Comparison of ENCODE assay signal across 35 mouse cellular contexts in genomic region chr15:102913038-102913585, GRCm38 (mm10). TPM values are rescaled to one million over a fixed set of nuclear protein-coding genes. Genes with fewer than 3 reads are reported as not detected.
DNase-seq lines count a peak whose midpoint lies in the region; ATAC-seq lines count a peak whose summit lies in the region.
"Had no signal": no experiment of that assay in that cellular context is flagged by ENCODE, and none has a peak within 500 bp of the region (broad histone marks: within the 10 kb centered on the region; RNA-seq: fewer than 3 reads in every experiment).

No protein-coding gene starts in this region.

- H3K4me1 ChIP-seq in forebrain, embryonic 11.5 days (replicated peaks; ENCODE audit: control insufficient read depth, insufficient read depth, low read length): no peaks in the 10 kb centered on the region
- no peaks in the 10 kb centered on the region for H3K4me1 ChIP-seq in forebrain, embryonic 16.5 days (replicated peaks; ENCODE audit: control insufficient read depth, insufficient read depth, low read length)
- H3K4me1 ChIP-seq in limb, embryonic 11.5 days (ENCODE audit: control insufficient read depth, insufficient read depth, low read length): peaks cover 2% of the 10 kb centered on the region; the same call in 1 of the 2 replicates
- H3K4me1 ChIP-seq in limb, embryonic 10.5 days: 0 out of 2 replicates have a peak, but pooled peaks cover 3% of the 10 kb centered on the region
- H3K4me1 ChIP-seq in embryonic facial prominence, embryonic 10.5 days: no peaks in the 10 kb centered on the region
- H3K4me1 ChIP-seq: heart, embryonic 12.5 days; lung, embryonic 15.5 days had no signal

- H3K9ac ChIP-seq in forebrain, embryonic 11.5 days (ENCODE audit: low read length): no peak overlapping the region
- H3K9ac ChIP-seq in forebrain, embryonic 16.5 days (replicated peaks; ENCODE audit: low read depth, low read length): no peak overlapping the region
- no peak overlapping the region for H3K9ac ChIP-seq in limb, embryonic 11.5 days (ENCODE audit: low read length)
- H3K9ac ChIP-seq: heart, embryonic 12.5 days; limb, embryonic 13.5 days; lung, embryonic 15.5 days had no signal

- ATAC-seq in forebrain, embryonic 11.5 days (replicated peaks; ENCODE audit: low FRiP score): no peak
- ATAC-seq in forebrain, embryonic 16.5 days: no peak
- ATAC-seq in limb, embryonic 11.5 days (ENCODE audit: insufficient number of reproducible peaks, low FRiP score, low TSS enrichment, low read depth): no peak
- ATAC-seq: activated CD4-positive, CD25-positive, alpha-beta regulatory T cell, adult 4 months; forebrain, embryonic 14.5 days had no signal

- H3K4me3 ChIP-seq in forebrain, embryonic 11.5 days (ENCODE audit: low read depth, low read length): no peak overlapping the region
- H3K4me3 ChIP-seq in forebrain, embryonic 16.5 days (replicated peaks; ENCODE audit: low read length): no peak overlapping the region
- H3K4me3 ChIP-seq in limb, embryonic 11.5 days (ENCODE audit: low read depth, low read length): no peak overlapping the region
- no peak overlapping the region for H3K4me3 ChIP-seq in limb, embryonic 10.5 days
- no peak overlapping the region for H3K4me3 ChIP-seq in embryonic facial prominence, embryonic 10.5 days
- H3K4me3 ChIP-seq: erythroblast, embryonic 14.5 days; heart, embryonic 12.5 days; limb, embryonic 13.5 days; lung, embryonic 15.5 days had no signal

- no peak overlapping the region for H3K27ac ChIP-seq in forebrain, embryonic 11.5 days (ENCODE audit: low read depth, low read length)
- no peak overlapping the region for H3K27ac ChIP-seq in forebrain, embryonic 16.5 days (ENCODE audit: low read length)
- H3K27ac ChIP-seq in limb, embryonic 11.5 days (replicated peaks; ENCODE audit: low read depth, low read length): no peak overlapping the region
- H3K27ac ChIP-seq in limb, embryonic 10.5 days: no peak overlapping the region
- no peak overlapping the region for H3K27ac ChIP-seq in embryonic facial prominence, embryonic 10.5 days (replicated peaks)
- H3K27ac ChIP-seq: limb, embryonic 13.5 days; lung, embryonic 15.5 days; stomach, postnatal 0 days had no signal

- H3K27me3 ChIP-seq in forebrain, embryonic 11.5 days (ENCODE audit: control insufficient read depth, insufficient read depth, low read length): peaks cover 90% of the 10 kb centered on the region
- H3K27me3 ChIP-seq in forebrain, embryonic 16.5 days (replicated peaks; ENCODE audit: control insufficient read depth, insufficient read depth, low read length): peaks cover 85% of the 10 kb centered on the region
- H3K27me3 ChIP-seq in limb, embryonic 11.5 days (ENCODE audit: control insufficient read depth, insufficient read depth, low read length): peaks cover 84% of the 10 kb centered on the region
- peaks cover 100% of the 10 kb centered on the region for H3K27me3 ChIP-seq in limb, embryonic 10.5 days (ENCODE audit: low read depth, poor library complexity, severe bottlenecking)
- peaks cover 100% of the 10 kb centered on the region for H3K27me3 ChIP-seq in embryonic facial prominence, embryonic 10.5 days (replicated peaks; ENCODE audit: low read depth, poor library complexity, severe bottlenecking)

- no peak overlapping the region for H3K4me2 ChIP-seq in forebrain, embryonic 11.5 days (ENCODE audit: low read depth, low read length, severe bottlenecking)
- no peak overlapping the region for H3K4me2 ChIP-seq in forebrain, embryonic 16.5 days (ENCODE audit: low read length)
- H3K4me2 ChIP-seq in limb, embryonic 11.5 days (ENCODE audit: low read depth, severe bottlenecking): no peak overlapping the region
- H3K4me2 ChIP-seq: heart, embryonic 12.5 days; limb, embryonic 13.5 days; liver, embryonic 11.5 days; lung, embryonic 15.5 days had no signal

- under 1% methylated on average over 19 of the region's 19 CpGs for whole genome bisulfite sequencing in forebrain, embryonic 11.5 days
- WGBS in forebrain, embryonic 16.5 days: 1% methylated on average over 19 of the region's 19 CpGs
- under 1% methylated on average over 19 of the region's 19 CpGs for WGBS in limb, embryonic 11.5 days
- WGBS in limb, embryonic 10.5 days: under 1% methylated on average over 19 of the region's 19 CpGs
- under 1% methylated on average over 19 of the region's 19 CpGs for WGBS in embryonic facial prominence, embryonic 10.5 days

- H3K9me3 ChIP-seq in forebrain, embryonic 11.5 days (ENCODE audit: control insufficient read depth, low read length): no peaks in the 10 kb centered on the region
- no peaks in the 10 kb centered on the region for H3K9me3 ChIP-seq in forebrain, embryonic 16.5 days (ENCODE audit: control insufficient read depth, low read length)
- no peaks in the 10 kb centered on the region for H3K9me3 ChIP-seq in limb, embryonic 11.5 days (ENCODE audit: control insufficient read depth, low read length)
- no peaks in the 10 kb centered on the region for H3K9me3 ChIP-seq in limb, embryonic 10.5 days (replicated peaks)
- H3K9me3 ChIP-seq in embryonic facial prominence, embryonic 10.5 days: no peaks in the 10 kb centered on the region
- H3K9me3 ChIP-seq: heart, embryonic 12.5 days; limb, embryonic 13.5 days; lung, embryonic 15.5 days had no signal

- no peaks in the 10 kb centered on the region for H3K36me3 ChIP-seq in forebrain, embryonic 11.5 days (ENCODE audit: control insufficient read depth, insufficient read depth, low read length)
- no peaks in the 10 kb centered on the region for H3K36me3 ChIP-seq in forebrain, embryonic 16.5 days (ENCODE audit: control insufficient read depth, insufficient read depth)
- no peaks in the 10 kb centered on the region for H3K36me3 ChIP-seq in limb, embryonic 11.5 days (ENCODE audit: control insufficient read depth, insufficient read depth, low read length)
- no peaks in the 10 kb centered on the region for H3K36me3 ChIP-seq in limb, embryonic 10.5 days
- H3K36me3 ChIP-seq in embryonic facial prominence, embryonic 10.5 days (replicated peaks): no peaks in the 10 kb centered on the region
- H3K36me3 ChIP-seq: heart, embryonic 12.5 days; limb, embryonic 13.5 days; lung, embryonic 15.5 days had no signal

- peak; percentile 50 for DNase-seq in forebrain, embryonic 11.5 days (ENCODE audit: low spot score)
- DNase-seq in limb, embryonic 11.5 days (ENCODE audit: low spot score): peak; percentile 54
- DNase-seq in limb, embryonic 10.5 days (ENCODE audit: low spot score): no peak
- peak; percentile 23 for DNase-seq in R1 (ENCODE audit: low read depth, low spot score)
- peak; percentile 46 for DNase-seq in embryonic facial prominence, embryonic 10.5 days (ENCODE audit: low spot score)
- no peak for DNase-seq in urinary bladder, postnatal 25 days (ENCODE audit: low spot score)
- DNase-seq: adrenal gland, adult 2 months; adrenal gland, postnatal 36 days; cerebellum, adult 18-20 months; cerebellum, postnatal 10 days; gastrocnemius, postnatal 25 days; heart, adult 18-20 months; kidney, adult 11 months; kidney, postnatal 14 days; midbrain, embryonic 14.5 days; right cerebral cortex, postnatal 4 days; thymus, adult 2 months; thymus, postnatal 36 days had no signal

RNA-seq across cellular contexts. Expression of gene Hoxc13, which starts 7.8 kb away (rescaled TPM):
- 0.11 TPM in 1 of 2 replicates, not detected in the other for polyA plus RNA-seq in forebrain, embryonic 11.5 days (2014; fragmentation: Nextera tagmentation; extraction: Ambion mirVana)
- not detected in 2 replicates for polyA plus RNA-seq in forebrain, embryonic 16.5 days (2015; fragmentation: Nextera tagmentation; extraction: Ambion mirVana)
- polyA plus RNA-seq in limb, embryonic 11.5 days (2014; fragmentation: Nextera tagmentation; extraction: Ambion mirVana): 2.3 and 2.4 TPM in 2 replicates
- 0.51 and 1.2 TPM in 2 replicates for polyA plus RNA-seq in limb, embryonic 10.5 days (2016; fragmentation: Nextera tagmentation; extraction: Ambion mirVana)
- polyA plus RNA-seq in embryonic facial prominence, embryonic 10.5 days (2016; fragmentation: Nextera tagmentation; extraction: Ambion mirVana): 0.08 TPM in 1 of 2 replicates, not detected in the other
- polyA plus RNA-seq: activated CD4-positive, CD25-positive, alpha-beta regulatory T cell, adult 4 months; adrenal gland, adult 2 months; cortical plate, adult 2 months; erythroblast, embryonic 14.5 days; forebrain, embryonic 14.5 days; frontal cortex, adult 2 months; heart, postnatal 0 days; kidney, embryonic 14.5 days; liver, embryonic 11.5 days; liver, embryonic 16.5 days; lung, embryonic 15.5 days; midbrain, embryonic 14.5 days; spleen, adult 2 months; stomach, postnatal 0 days; thymus, adult 2 months had no signal

RNA-seq across cellular contexts. Expression of gene Hoxc12, which starts 23.4 kb away (rescaled TPM):
- not detected in 2 replicates for polyA plus RNA-seq in forebrain, embryonic 11.5 days (2014; fragmentation: Nextera tagmentation; extraction: Ambion mirVana)
- not detected in 2 replicates for polyA plus RNA-seq in forebrain, embryonic 16.5 days (2015; fragmentation: Nextera tagmentation; extraction: Ambion mirVana)
- polyA plus RNA-seq in limb, embryonic 11.5 days (2014; fragmentation: Nextera tagmentation; extraction: Ambion mirVana): 0.96 and 1.2 TPM in 2 replicates
- 0.36 TPM in 1 of 2 replicates, not detected in the other for polyA plus RNA-seq in limb, embryonic 10.5 days (2016; fragmentation: Nextera tagmentation; extraction: Ambion mirVana)
- not detected in 2 replicates for polyA plus RNA-seq in embryonic facial prominence, embryonic 10.5 days (2016; fragmentation: Nextera tagmentation; extraction: Ambion mirVana)
- polyA plus RNA-seq: activated CD4-positive, CD25-positive, alpha-beta regulatory T cell, adult 4 months; adrenal gland, adult 2 months; brain, embryonic 14.5 days; cortical plate, adult 2 months; embryonic facial prominence, embryonic 14.5 days; erythroblast, embryonic 14.5 days; forebrain, embryonic 14.5 days; frontal cortex, adult 2 months; heart, embryonic 12.5 days; heart, postnatal 0 days; kidney, embryonic 14.5 days; liver, embryonic 11.5 days; liver, embryonic 16.5 days; lung, embryonic 15.5 days; midbrain, embryonic 14.5 days; spleen, adult 2 months; stomach, postnatal 0 days; thymus, adult 2 months had no signal

RNA-seq across cellular contexts. Expression of gene Hoxc11, which starts 41.1 kb away (rescaled TPM):
- polyA plus RNA-seq in forebrain, embryonic 11.5 days (2014; fragmentation: Nextera tagmentation; extraction: Ambion mirVana): not detected in 2 replicates
- not detected in 2 replicates for polyA plus RNA-seq in forebrain, embryonic 16.5 days (2015; fragmentation: Nextera tagmentation; extraction: Ambion mirVana)
- 5.5 and 5.9 TPM in 2 replicates for polyA plus RNA-seq in limb, embryonic 11.5 days (2014; fragmentation: Nextera tagmentation; extraction: Ambion mirVana)
- polyA plus RNA-seq in limb, embryonic 10.5 days (2016; fragmentation: Nextera tagmentation; extraction: Ambion mirVana): 2.4 and 4.7 TPM in 2 replicates
- polyA plus RNA-seq in embryonic facial prominence, embryonic 10.5 days (2016; fragmentation: Nextera tagmentation; extraction: Ambion mirVana): not detected in 2 replicates
- polyA plus RNA-seq: activated CD4-positive, CD25-positive, alpha-beta regulatory T cell, adult 4 months; adrenal gland, adult 2 months; brain, embryonic 14.5 days; cortical plate, adult 2 months; embryonic facial prominence, embryonic 14.5 days; erythroblast, embryonic 14.5 days; forebrain, embryonic 14.5 days; frontal cortex, adult 2 months; heart, embryonic 12.5 days; heart, postnatal 0 days; liver, embryonic 11.5 days; liver, embryonic 16.5 days; lung, embryonic 15.5 days; midbrain, embryonic 14.5 days; spleen, adult 2 months; stomach, postnatal 0 days had no signal

RNA-seq across cellular contexts. Expression of gene Hoxc10, which starts 53.5 kb away (rescaled TPM):
- not detected in 2 replicates for polyA plus RNA-seq in forebrain, embryonic 11.5 days (2014; fragmentation: Nextera tagmentation; extraction: Ambion mirVana)
- not detected in 2 replicates for polyA plus RNA-seq in forebrain, embryonic 16.5 days (2015; fragmentation: Nextera tagmentation; extraction: Ambion mirVana)
- polyA plus RNA-seq in limb, embryonic 11.5 days (2014; fragmentation: Nextera tagmentation; extraction: Ambion mirVana): 43.9 and 56.2 TPM in 2 replicates
- polyA plus RNA-seq in limb, embryonic 10.5 days (2016; fragmentation: Nextera tagmentation; extraction: Ambion mirVana): 21.4 and 51.4 TPM in 2 replicates
- not detected in 2 replicates for polyA plus RNA-seq in embryonic facial prominence, embryonic 10.5 days (2016; fragmentation: Nextera tagmentation; extraction: Ambion mirVana)
- polyA plus RNA-seq: activated CD4-positive, CD25-positive, alpha-beta regulatory T cell, adult 4 months; adrenal gland, adult 2 months; brain, embryonic 14.5 days; cortical plate, adult 2 months; embryonic facial prominence, embryonic 14.5 days; erythroblast, embryonic 14.5 days; forebrain, embryonic 14.5 days; frontal cortex, adult 2 months; heart, embryonic 12.5 days; heart, postnatal 0 days; liver, embryonic 16.5 days; lung, embryonic 15.5 days; midbrain, embryonic 14.5 days; spleen, adult 2 months; stomach, postnatal 0 days had no signal

RNA-seq across cellular contexts. Expression of gene Hoxc5, which starts 54.1 kb away (rescaled TPM):
- polyA plus RNA-seq in forebrain, embryonic 11.5 days (2014; fragmentation: Nextera tagmentation; extraction: Ambion mirVana): not detected in 2 replicates
- polyA plus RNA-seq in forebrain, embryonic 16.5 days (2015; fragmentation: Nextera tagmentation; extraction: Ambion mirVana): not detected in 2 replicates
- polyA plus RNA-seq in limb, embryonic 11.5 days (2014; fragmentation: Nextera tagmentation; extraction: Ambion mirVana): 8.3 and 9.1 TPM in 2 replicates
- 10.6 and 12.7 TPM in 2 replicates for polyA plus RNA-seq in limb, embryonic 10.5 days (2016; fragmentation: Nextera tagmentation; extraction: Ambion mirVana)
- 0.07 and 0.18 TPM in 2 replicates for polyA plus RNA-seq in embryonic facial prominence, embryonic 10.5 days (2016; fragmentation: Nextera tagmentation; extraction: Ambion mirVana)
- polyA plus RNA-seq: activated CD4-positive, CD25-positive, alpha-beta regulatory T cell, adult 4 months; cortical plate, adult 2 months; erythroblast, embryonic 14.5 days; forebrain, embryonic 14.5 days; frontal cortex, adult 2 months; heart, postnatal 0 days had no signal

Comparison
In these comparisons a context has a peak if more than half of its experiments do, and no peak if none do; other contexts are left out.
1. DNase-seq: peak in forebrain, embryonic 11.5 days (single experiment), limb, embryonic 11.5 days (single experiment), R1 (single experiment) and embryonic facial prominence, embryonic 10.5 days (single experiment); none in limb, embryonic 10.5 days (single experiment) and urinary bladder, postnatal 25 days (single experiment).